Mouse (Mus musculus) right cerebral cortex, postnatal 14 days (tissue): ENCODE results near the gene Smoc1.

Experiments
- DNase-seq: peaks from one replicate; pipeline ENCODE4 v3.0.0; 2022

The Smoc1 gene

DNA sequence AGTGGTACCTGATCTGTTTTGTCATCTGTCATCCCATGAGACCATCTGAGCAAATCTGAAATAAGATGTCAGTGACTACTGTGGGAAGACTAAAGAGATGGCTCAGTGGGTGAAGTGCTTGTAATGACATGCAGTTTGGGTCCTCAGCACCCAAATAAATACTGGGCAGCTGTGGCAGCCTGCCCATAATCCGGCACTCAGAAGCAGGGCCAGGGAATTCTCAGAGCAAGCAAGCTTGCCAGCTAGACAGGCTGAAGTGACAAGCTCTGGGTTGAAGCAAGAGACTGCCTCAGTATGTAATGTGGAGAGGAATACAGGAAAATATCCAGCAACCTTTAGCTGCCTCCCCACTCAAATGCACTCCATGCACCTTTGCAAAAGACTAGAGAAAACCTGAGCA lies 58.6 kb downstream of the Smoc1 start:
- no peak for DNase-seq

DNA sequence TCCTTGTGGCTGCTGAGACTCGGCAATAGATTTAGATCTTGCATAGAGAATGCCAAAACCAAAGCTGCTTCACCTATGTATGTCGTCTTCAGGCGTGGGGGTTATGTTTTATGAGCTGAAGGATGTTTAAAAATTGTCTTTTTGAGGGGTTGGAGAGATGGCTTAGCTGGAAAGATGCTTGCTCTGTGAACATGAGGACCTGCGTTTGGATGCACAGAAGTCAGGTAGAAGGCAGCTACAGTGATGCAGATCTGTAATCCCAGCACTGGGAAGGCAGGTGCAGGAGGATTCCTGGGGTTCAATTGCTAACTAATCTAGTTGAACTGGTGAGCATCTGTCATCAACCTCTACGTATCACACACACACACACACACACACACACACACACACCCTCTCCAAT lies 61.5 kb downstream of the Smoc1 start:
- no peak for DNase-seq

DNA sequence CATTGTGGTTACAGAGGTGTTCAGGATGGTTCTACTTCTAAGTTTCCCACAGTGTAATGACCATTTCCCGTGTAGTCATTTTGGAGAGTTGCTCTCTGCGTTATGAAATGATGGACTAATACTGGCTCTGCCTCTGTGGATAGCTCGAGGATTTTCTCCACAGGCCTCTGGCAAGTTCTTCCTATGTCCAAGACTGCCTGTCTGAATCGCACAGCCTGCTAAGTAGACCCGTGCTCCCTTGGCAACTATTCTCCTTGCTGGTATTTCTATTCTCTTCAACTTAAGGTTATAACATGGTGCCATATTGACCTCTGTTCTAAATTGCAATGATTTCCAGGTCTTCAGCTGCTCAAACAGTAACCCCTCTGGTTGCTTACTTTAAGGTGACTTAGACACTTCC lies 65.0 kb downstream of the Smoc1 start:
- DNase-seq = no peak

DNA sequence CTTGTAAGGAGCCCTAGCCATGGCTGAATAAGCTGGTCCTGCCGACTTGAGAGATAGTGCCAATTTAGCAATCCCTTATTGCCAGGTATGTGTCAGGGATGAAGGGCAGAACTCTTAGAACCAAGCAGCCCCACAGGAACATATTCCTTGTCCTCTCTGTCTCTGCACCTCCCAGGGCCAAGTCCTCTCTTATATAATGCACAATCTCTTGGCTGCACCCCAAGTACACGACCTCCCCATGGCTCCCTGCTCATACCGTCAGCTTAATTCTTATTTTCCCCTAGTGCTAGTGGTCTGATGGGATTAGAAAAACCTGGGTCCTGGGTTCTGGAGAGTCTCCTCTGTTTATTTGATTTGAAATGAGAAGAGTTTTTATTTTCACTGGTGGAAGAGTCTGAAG lies 66.0 kb downstream of the Smoc1 start:
- DNase-seq = no peak

DNA sequence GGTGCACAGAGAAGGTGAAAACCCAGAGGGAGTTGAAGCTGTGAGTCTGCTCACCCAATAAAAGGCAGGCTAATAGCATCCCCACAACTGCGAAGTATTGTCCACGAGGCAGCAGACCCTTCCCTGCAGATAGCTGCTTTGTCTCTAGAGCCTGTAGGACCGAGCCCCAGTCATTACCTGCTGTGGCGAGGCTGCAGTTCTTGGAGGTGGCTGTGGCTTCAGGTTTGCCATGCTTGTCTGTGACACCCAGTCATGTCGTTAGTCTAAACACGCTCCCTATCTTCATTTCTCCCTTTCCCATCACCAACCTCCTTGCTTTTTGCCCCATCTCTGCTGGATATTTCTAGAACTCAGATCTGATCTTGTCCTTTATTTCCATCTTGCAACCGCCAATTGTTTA lies 66.6 kb downstream of the Smoc1 start:
- DNase-seq = no peak

DNA sequence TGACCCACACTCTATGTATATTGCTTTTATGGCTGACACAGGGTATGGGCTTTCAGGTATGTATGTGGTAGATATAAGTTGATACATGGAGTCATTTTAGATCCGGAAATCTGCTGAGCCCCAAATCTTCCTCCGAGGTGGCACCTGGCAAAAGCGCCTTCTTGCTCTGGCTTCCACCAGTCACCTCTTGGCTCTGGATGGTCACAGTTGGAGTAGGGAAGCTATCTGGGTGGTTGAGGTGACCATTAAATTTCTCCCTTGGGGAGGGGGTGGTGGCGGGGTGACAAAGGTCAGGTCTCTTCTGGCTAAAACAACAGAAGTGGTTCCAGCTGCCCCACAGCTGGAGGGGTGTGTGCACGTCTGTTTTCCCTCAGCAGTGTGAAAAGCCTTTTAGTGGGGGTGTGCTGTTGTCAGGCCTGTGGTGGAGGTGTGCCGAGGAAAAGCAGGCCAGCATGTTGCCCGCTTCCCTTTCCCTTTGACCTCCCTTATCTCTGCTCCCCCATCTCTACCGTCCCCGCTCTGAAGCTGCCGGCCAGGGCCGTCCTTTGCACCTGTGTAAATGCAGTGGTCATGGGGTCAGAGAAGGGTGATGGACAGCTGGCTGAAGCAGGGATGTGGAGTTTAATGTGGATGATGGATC lies 68.3 kb downstream of the Smoc1 start:
- no peak for DNase-seq

DNA sequence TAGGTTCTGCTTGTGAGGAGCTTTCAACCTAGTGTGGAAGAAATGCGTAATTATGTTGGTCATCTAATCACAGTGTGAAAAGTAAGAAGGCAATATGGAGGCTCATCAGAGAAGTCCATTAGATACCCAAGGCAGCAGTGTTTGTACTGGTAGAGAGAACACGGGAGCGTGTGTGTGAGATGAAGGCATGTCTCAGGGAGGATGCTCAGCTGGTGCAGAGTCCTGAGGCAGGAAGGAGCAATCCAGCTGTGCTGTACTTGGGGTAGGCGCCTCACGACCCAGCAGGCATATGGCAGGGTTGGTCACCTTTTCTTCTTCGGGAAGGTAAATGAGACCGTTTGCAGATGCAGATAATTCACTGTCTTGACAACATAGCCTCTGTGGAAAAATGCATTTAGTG lies 70.7 kb downstream of the Smoc1 start:
- no peak for DNase-seq

DNA sequence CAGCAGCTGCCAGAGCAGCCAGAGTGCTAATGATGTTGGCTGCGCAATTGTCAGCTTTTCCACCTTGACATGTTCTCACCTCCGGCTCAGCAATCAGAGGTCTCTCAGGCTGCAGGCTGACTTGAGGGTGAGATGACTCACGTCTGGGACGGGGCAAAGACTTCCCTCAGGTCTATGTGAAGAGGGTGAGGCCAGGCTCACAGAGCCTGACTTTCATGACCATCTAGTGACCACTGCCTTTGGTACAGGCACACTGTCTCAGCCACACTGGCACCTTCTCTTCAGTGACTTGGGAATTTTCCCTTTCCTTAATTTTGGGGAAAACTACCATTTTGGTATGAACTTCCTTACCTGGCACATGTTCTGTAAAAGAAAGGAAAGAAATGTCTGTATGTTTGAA lies 71.1 kb downstream of the Smoc1 start:
- no peak for DNase-seq

DNA sequence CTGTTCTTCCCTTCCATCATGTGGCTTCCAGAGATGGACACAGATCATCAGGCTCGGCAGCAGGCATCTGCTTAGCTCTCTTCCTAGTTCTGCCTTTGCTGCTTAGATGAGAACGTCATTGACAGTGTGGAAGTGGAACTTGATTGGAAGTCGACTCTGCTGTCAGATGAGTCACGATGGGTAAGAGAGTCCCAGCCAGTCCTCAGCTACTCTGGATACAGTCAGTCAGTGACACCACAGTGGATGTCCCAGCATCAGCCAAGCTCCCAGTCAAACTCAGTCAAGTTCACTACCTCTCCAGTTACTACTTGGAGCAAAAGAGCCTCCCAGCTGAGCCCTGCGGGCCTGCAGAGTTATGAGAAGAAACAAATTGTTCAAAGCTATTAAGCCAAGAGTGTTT lies 72.6 kb downstream of the Smoc1 start:
- no peak for DNase-seq

DNA sequence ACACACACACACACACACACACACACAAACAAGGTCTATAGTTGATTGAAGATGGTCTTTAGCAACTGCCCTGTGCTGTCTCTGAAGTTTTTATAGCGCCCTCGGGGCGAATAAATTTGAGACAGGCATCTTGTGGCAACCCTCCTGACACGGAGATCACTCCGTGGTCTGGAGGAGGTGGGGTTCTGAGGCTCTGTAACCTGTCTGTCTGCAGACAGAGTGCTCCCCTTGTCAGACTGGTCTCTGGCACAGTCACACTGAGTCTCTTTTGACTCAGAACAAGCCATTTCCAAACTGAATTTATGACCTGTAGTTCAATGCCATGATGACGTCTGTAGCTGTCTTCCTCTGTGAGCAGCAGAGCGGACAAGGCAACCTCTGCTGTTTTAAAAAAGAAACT lies 75.1 kb downstream of the Smoc1 start:
- DNase-seq = no peak

DNA sequence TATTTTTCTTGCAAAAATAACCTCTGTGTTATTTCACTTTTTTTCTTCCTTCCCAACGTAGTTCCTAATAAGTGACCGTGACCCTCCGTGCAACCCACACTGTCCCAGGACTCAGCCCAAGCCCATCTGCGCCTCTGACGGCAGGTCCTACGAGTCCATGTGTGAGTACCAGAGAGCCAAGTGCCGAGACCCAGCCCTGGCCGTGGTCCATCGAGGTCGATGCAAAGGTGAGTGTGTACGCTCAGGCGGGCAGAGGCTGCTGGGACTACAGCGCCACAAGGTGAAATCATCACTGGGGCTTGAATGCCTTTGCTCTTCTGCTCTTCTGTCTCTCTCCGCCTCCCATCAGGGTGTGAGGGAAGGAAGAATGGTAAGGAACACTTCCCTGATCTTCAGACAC lies 77.9 kb downstream of the Smoc1 start:
- no peak for DNase-seq

DNA sequence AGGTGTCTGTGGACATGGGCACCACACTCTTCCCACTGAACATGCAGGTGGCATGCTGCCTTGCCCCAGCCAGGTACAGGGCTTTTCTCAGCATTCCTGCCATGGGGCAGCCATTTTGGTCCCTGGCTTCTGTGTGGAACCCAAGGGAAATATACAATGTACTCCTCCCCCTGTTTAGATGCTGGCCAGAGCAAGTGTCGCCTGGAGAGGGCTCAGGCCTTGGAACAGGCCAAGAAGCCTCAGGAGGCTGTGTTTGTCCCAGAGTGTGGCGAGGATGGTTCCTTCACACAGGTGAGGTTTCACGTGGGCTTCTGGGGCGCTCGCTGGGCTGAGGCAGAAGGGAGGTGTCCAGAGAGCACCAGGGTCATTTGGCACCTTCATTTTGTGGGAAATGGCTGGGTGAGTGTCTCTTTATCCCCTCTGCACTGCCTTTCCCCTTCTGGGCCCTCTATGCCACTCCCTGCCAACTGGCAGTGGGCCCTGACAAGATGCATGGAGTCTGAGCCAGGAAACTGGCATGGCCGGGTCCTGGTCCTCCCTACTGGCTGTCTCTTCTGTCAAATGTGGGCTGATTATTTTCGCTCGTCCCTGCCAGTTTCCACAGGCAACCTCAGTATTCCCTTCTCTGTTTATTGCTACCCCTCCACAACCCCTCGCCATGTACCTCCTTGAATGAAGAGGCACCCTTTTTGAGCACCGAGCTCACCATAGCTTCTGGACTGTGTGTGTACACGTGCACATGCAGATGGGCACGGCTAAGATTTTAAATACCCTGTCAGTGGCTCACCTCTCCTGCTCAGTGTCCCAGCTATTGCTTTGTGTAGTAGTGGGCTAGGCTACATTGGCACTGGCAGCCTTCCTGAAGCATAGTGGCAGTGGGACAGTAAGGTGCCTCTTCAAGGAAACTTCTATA lies 79.4 kb downstream of the Smoc1 start:
- DNase-seq = peak; percentile 19

DNA sequence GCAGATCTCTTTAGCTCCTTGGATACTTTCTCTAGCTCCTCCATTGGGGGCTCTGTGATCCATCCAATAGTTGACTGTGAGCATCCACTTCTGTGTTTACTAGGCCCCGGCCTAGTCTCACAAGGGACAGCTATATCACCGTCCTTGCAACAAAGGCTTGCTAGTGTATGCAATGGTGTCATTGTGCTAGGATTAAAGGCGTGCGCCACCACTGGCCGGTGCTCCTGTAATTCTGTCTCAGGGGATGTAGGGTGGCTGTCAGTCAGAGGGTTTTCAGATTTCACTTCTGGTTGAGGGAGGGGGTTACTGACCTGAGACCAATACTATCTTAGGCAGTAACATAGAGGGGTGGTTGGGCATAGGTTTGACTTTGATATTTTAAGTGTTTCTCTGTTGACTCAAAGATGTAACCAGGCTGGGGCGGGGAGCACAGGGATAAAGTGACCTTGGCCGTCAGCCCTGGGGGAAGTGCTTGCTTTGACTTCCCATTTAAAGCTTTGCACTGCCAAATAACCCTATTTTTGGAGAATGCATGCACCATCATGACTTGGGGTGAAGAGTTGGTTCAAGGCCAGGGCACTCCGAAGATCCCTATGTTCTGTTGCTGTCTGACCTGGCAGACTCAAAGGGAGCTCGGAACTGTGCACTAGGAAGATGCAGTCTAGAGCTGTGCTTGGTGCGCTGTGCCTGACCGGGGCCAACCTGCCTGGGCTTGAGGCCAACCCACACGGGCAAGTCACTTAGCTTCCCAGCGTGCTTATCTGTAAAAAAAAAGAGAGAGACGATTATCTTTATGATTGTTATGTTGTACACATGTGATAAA lies 80.9 kb downstream of the Smoc1 start:
- DNase-seq = no peak

DNA sequence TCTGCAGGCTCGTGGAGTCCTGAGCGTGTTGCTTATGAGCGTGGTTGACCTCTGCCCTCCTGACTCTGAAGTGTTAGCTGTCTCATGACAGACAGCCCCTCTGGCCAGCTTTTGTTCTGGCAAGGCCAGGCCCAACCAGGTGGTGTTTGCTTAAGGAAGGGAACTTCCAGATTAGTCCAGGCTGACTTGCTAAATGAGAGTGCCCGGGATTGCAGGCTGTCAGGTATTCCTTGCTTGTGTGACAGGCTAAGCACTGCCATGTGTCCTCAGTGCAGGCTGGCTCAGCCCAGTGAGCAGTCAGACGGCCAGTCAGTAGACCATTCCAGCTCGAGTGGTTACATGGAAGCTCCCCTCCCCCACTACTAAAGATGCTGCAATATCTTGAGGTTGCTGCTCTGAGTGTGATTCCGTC lies 82.0 kb downstream of the Smoc1 start:
- DNase-seq = no peak

DNA sequence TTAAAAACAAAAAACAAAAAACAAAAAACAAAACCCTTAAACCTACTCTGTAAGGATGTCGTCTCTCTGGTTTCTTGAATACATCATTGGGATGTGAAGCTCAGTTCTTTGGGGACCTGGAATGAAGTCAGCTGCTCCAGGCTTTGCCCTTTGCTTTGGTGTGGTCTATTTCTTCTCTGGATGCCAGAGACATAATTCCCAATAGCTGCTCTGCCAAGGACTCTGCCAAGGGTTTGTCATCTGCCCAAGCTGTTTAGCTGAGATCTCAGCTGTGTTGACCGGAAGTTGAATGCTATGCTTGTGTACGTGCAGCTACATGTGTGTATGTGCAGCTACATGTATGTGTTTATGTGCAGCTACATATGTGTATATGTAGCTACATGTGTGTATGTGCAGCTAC lies 83.4 kb downstream of the Smoc1 start:
- no peak for DNase-seq

DNA sequence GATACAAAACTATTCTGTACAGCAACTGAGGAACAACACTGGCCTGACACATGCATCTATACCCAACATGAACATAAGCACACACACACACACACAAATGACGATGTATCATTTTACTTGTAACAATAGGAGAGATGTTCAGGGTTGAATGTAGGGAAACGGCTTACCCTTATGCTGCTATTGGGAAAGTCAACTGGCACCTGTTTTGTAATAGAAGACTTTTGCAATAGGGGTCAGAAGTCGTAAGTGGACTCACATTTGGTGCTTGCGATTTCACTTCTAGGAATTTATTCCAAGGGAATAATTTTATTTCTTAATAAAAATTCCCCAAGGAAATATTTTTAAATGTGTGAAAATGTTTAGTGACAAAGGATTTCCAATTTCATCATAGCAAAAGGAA lies 85.7 kb downstream of the Smoc1 start:
- no peak for DNase-seq

DNA sequence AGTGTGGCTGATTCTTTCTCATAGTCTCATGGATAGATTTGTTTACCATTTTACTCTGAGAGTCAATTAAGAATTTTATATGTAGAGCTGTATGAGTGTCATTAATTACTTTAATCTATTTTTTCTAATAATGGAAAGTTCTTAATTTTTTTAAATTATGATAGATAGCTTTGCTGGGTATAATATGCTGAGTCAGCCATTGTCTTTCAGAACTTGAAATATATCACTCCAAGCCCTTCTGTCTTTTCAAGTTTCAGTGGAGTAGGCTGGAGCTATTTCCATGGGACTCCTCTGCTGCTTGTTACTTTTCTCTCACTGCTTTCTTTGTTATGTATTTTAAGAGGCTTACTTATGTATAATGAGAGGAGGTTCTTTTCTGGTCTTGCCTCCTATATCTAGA lies 93.7 kb downstream of the Smoc1 start:
- no peak for DNase-seq

DNA sequence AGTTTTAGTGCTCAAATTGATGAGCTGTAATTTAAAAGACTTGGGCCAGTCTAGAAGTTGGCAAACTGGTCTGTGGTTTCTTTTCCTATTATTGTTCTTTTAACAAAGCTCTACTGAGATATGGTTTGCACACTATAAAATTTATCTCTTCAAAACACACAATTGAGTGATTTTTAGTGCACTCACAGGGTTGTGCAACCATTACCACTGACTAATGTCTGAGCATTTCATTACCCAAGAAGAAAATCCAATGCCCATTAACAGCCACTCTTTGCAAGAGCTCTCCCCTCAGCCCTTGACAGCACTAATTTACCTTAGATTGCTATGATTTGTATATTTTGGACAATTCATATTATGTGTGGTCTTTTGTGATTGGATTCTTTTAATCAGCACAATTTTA lies 97.2 kb downstream of the Smoc1 start:
- no peak for DNase-seq

DNA sequence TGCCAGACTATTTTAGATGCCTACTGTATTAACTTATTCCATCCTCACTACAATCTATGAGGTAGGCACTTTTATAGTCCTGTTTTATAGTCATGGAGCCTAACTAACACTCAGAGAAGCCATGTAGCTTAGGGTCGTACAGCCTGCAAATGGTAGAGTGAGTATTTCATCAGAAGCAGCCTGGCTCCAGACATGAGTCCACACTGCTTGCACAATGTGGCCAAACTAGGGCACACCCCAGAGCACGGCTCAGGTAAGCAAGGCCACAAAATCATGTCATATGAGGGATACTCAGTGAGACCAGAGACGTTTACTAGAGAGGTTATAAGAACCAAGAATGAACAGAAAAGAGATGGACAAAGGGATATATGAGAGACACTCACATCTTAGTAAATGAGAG lies 100.2 kb downstream of the Smoc1 start:
- DNase-seq = no peak

DNA sequence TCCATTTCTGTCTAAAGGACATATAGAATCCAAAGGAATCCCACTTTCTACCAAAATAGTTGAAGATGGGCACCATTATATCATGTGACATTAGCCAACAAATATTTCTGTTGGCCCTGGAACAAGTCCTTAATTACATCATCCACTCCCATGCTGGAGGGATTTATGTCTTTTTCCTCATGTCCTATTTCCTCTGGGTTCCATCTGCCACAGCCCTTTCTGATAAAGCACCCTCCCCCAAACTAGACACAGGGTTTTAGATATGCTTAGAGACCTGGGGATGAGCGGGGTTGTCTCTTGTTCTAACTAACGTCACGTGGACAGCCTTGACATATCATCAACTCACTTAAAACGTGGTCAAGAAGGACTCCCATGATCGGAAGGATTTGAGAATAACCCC lies 102.1 kb downstream of the Smoc1 start:
- no peak for DNase-seq

DNA sequence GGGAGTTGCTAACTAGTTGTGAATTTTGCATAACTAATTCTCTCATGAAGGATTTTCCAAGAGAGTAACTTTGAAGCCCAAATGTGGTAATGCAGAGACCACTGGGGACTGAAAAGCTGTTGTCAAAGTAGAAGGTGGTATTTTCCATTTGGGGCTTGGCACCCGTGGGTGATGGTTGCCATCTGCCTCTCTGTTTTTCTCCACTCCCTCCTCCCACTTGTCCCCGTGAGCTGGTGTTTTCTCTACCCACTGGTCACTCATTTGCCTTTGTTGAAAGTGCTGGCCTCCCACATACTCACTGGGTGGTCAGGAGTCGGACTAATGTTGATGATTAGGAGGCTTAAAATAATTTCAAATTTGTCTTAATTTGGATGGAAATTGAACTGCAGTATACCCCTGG lies 104.1 kb downstream of the Smoc1 start:
- no peak for DNase-seq

DNA sequence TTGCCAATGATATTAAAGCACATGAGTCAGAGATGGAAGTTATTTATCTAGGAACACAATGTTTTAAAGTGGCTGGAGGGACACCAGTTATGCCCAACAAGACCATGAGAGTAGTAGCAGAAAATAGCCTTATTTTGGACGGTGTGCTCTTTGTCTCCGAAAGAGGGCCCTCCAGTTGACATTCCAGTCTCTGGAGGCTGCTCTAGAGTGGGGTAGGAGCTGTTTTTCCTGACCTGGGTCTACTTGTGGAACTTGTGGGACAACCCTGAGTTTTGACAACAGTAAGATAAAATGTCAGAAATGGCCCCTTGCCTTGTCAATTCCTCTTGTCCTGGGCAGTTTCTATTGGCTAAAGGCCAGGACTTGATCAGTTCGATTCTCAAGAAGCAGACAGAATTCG lies 104.5 kb downstream of the Smoc1 start:
- no peak for DNase-seq

DNA sequence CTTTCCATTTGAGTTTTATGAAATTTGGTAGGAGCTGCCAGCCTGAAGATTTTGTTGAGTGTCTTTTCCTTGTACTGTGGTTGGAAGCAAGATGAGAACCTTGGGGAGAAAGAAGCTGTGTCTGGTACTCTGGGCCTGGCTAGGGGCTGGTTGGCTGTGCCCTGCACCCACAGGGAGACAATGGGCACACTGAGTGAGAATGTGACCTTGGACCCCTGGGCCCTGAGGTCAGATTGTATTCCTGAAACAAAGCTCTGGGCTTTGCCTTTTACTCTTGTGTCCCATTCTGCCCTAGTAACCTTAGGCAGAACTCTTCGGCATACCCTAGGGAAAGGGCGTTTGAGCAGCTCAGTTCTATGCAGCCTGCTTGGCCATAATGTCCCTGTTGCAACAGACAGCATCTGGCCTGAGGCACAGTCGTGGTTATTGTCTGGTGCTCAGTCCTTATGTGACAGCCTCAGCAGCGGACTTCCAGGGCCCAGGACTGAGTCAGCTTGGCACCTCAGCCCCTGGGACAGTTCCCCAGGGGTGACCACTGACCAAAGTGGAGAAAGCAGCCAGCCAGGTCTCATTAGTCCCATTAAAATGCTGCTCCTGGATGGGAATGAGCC lies 106.6 kb downstream of the Smoc1 start:
- no peak for DNase-seq
